Mouse (Mus musculus): ENCODE data around the gene Plekhm1.
A peak's percentile ranks its signal among the peaks of the same experiment; 100 is the strongest.
"Not testable (repeated sequence)": the region's sequence is repeated elsewhere in the genome, so short reads cannot be mapped to it uniquely, and the experiment has no call there.

Gene Plekhm1

GRCm38 (mm10) chr11:103411981-103412949, at the start of gene Plekhm1:
Gene Plekhm1, minus strand, starts transcription at chr11:103412687.
- DNase-seq (ENCODE audit: low spot score), result peak; percentile 87

GRCm38 (mm10) chr11:103451105-103451504, 38.6 kb upstream of the Plekhm1 start:
- DNase-seq (ENCODE audit: low spot score), result not testable (repeated sequence)

- DNase-seq (ENCODE audit: low spot score), result not testable (repeated sequence)
Observed at GRCm38 (mm10) chr11:103449721-103450120, 37.2 kb upstream of the Plekhm1 start.

- no peak for DNase-seq (ENCODE audit: low spot score)
Observed at GRCm38 (mm10) chr11:103443678-103444077, 31.2 kb upstream of the Plekhm1 start.

GRCm38 (mm10) chr11:103436282-103436681, 23.8 kb upstream of the Plekhm1 start:
- DNase-seq (ENCODE audit: low spot score), result no peak

- DNase-seq (ENCODE audit: low spot score), result no peak
Observed at GRCm38 (mm10) chr11:103425031-103425430, 12.5 kb upstream of the Plekhm1 start.

GRCm38 (mm10) chr11:103419667-103420066, 7.2 kb upstream of the Plekhm1 start:
- DNase-seq (ENCODE audit: low spot score), result no peak

GRCm38 (mm10) chr11:103419226-103419625, 6.7 kb upstream of the Plekhm1 start:
- DNase-seq (ENCODE audit: low spot score), result no peak

- DNase-seq (ENCODE audit: low spot score), result no peak
Observed at GRCm38 (mm10) chr11:103413516-103413915, 1.0 kb upstream of the Plekhm1 start.

- peak; percentile 11 for DNase-seq (ENCODE audit: low spot score)
Observed at GRCm38 (mm10) chr11:103412950-103413423, 500 bp upstream of the Plekhm1 start.

GRCm38 (mm10) chr11:103411301-103411700, 1.2 kb downstream of the Plekhm1 start:
- no peak for DNase-seq (ENCODE audit: low spot score)

- DNase-seq (ENCODE audit: low spot score), result no peak
Observed at GRCm38 (mm10) chr11:103408880-103409279, 3.6 kb downstream of the Plekhm1 start.

GRCm38 (mm10) chr11:103407136-103407535, 5.4 kb downstream of the Plekhm1 start:
- not testable (repeated sequence) for DNase-seq (ENCODE audit: low spot score)

- DNase-seq (ENCODE audit: low spot score), result no peak
Observed at GRCm38 (mm10) chr11:103406551-103406950, 5.9 kb downstream of the Plekhm1 start.

- no peak for DNase-seq (ENCODE audit: low spot score)
Observed at GRCm38 (mm10) chr11:103405814-103406213, 6.7 kb downstream of the Plekhm1 start.

- no peak for DNase-seq (ENCODE audit: low spot score)
Observed at GRCm38 (mm10) chr11:103404618-103405017, 7.9 kb downstream of the Plekhm1 start.

- DNase-seq (ENCODE audit: low spot score), result no peak
Observed at GRCm38 (mm10) chr11:103403776-103404175, 8.7 kb downstream of the Plekhm1 start.

GRCm38 (mm10) chr11:103402738-103403137, 9.7 kb downstream of the Plekhm1 start:
- no peak for DNase-seq (ENCODE audit: low spot score)

GRCm38 (mm10) chr11:103402198-103402597, 10.3 kb downstream of the Plekhm1 start:
- no peak for DNase-seq (ENCODE audit: low spot score)

- no peak for DNase-seq (ENCODE audit: low spot score)
Observed at GRCm38 (mm10) chr11:103399986-103400385, 12.5 kb downstream of the Plekhm1 start.

GRCm38 (mm10) chr11:103399050-103399449, 13.4 kb downstream of the Plekhm1 start:
- DNase-seq (ENCODE audit: low spot score), result no peak

- DNase-seq (ENCODE audit: low spot score), result no peak
Observed at GRCm38 (mm10) chr11:103396682-103397081, 15.8 kb downstream of the Plekhm1 start.

GRCm38 (mm10) chr11:103396236-103396635, 16.3 kb downstream of the Plekhm1 start:
- DNase-seq (ENCODE audit: low spot score), result no peak

All from ovary, postnatal 14 days (tissue).